Mouse (Mus musculus) cerebellum, adult 2 months (tissue): Measurements from ENCODE around the gene Exosc6.

ENCODE experiments used
- CTCF ChIP-seq: fragments of 200-500 bp; IDR thresholded peaks from 2 replicates; pipeline ENCODE4 v1.5.1; 2011; ENCODE audit warnings: low read depth, mild to moderate bottlenecking, control low read depth, low read length, moderate library complexity, borderline replicate concordance; ENCODE audit not compliant: insufficient read depth
- POLR2A ChIP-seq: fragments of 200-500 bp; IDR thresholded peaks from 2 replicates; pipeline ENCODE4 v1.6.1; 2011; ENCODE audit warnings: low read length, control low read depth, borderline replicate concordance; ENCODE audit not compliant: insufficient read depth

- TF ChIP-seq POLR2A (no peak), CTCF (no peak)
Measured at GRCm38 (mm10) chr8:111079861-111080271, 23.7 kb downstream of the Exosc6 start.
